In the genomic region with DNA sequence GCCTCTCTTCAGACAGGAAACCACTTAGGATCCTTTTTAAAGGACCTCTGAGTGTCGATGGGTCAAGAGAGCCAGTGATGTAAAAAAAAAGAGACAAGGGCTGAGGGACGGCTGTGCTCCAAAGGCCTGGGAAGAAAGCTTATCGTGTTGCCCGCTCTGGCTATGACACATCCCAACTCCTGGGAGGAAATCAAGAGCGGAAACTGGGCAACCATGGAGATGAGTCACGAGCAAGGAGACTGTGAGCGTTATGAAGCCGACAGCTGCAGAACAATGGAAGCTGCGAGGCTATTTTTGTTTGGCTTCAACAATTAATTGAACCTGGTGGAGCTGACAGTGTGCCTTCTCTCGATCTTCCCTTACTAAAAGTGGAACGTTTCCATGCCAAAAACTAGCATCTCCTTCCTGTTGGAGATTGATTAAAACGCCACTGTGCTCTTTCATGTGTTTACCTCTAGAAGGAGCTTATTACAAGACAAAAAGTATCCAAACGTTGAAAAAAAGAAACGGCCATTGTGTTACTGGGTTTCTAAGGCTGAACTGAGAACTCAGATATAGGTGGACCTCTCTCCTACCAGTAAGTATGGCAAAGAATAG, we compare ENCODE assay signal across 8 mouse cellular contexts.
A peak's percentile ranks its signal among the peaks of the same experiment; 100 is the strongest.
DNase-seq lines count a peak whose midpoint lies in the region; ATAC-seq lines count a peak whose summit lies in the region.

No protein-coding gene starts in this region.

- ATAC-seq in hindbrain, embryonic 14.5 days (ENCODE audit: low FRiP score) = no peak
- ATAC-seq in intestine, embryonic 16.5 days = peak; percentile 68
- ATAC-seq in liver, embryonic 15.5 days (ENCODE audit: insufficient read depth) = peak; percentile 56
- ATAC-seq in inflammation-experienced regulatory T-cells, adult 6 months = no peak

- H3K4me2 ChIP-seq in hindbrain, embryonic 14.5 days (replicated peaks) = no peak overlapping the region
- H3K4me2 ChIP-seq in intestine, embryonic 16.5 days (ENCODE audit: low read depth, low read length) = no peak overlapping the region
- no peak overlapping the region for H3K4me2 ChIP-seq in liver, embryonic 15.5 days

- no peak overlapping the region for H3K27ac ChIP-seq in hindbrain, embryonic 10.5 days
- no peak overlapping the region for H3K27ac ChIP-seq in hindbrain, embryonic 14.5 days
- no peak overlapping the region for H3K27ac ChIP-seq in intestine, embryonic 16.5 days (ENCODE audit: low read length)
- no peak overlapping the region for H3K27ac ChIP-seq in liver, embryonic 15.5 days (replicated peaks)

- H3K36me3 ChIP-seq in hindbrain, embryonic 10.5 days = no peaks in the 10 kb centered on the region
- no peaks in the 10 kb centered on the region for H3K36me3 ChIP-seq in hindbrain, embryonic 14.5 days (replicated peaks; ENCODE audit: control insufficient read depth, insufficient read depth)
- H3K36me3 ChIP-seq in intestine, embryonic 16.5 days (ENCODE audit: control insufficient read depth, insufficient read depth, low read length) = no peaks in the 10 kb centered on the region
- H3K36me3 ChIP-seq in liver, embryonic 15.5 days (replicated peaks) = no peaks in the 10 kb centered on the region

- H3K4me1 ChIP-seq in hindbrain, embryonic 10.5 days (replicated peaks) = peaks cover 24% of the 10 kb centered on the region
- peaks cover 8% of the 10 kb centered on the region for H3K4me1 ChIP-seq in hindbrain, embryonic 14.5 days (replicated peaks; ENCODE audit: control insufficient read depth, insufficient read depth, low read length)
- H3K4me1 ChIP-seq in intestine, embryonic 16.5 days (ENCODE audit: control insufficient read depth, insufficient read depth, low read length) = no peaks in the 10 kb centered on the region
- no peaks in the 10 kb centered on the region for H3K4me1 ChIP-seq in liver, embryonic 15.5 days (replicated peaks)

- no peaks in the 10 kb centered on the region for H3K27me3 ChIP-seq in hindbrain, embryonic 10.5 days (ENCODE audit: insufficient read depth, poor library complexity, severe bottlenecking)
- H3K27me3 ChIP-seq in hindbrain, embryonic 14.5 days (ENCODE audit: control insufficient read depth, insufficient read depth, low read length) = no peaks in the 10 kb centered on the region
- H3K27me3 ChIP-seq in intestine, embryonic 16.5 days (replicated peaks; ENCODE audit: control insufficient read depth, insufficient read depth, low read length) = no peaks in the 10 kb centered on the region
- no peaks in the 10 kb centered on the region for H3K27me3 ChIP-seq in liver, embryonic 15.5 days

- H3K9me3 ChIP-seq in hindbrain, embryonic 10.5 days = no peaks in the 10 kb centered on the region
- H3K9me3 ChIP-seq in hindbrain, embryonic 14.5 days (ENCODE audit: control insufficient read depth, low read length) = no peaks in the 10 kb centered on the region
- no peaks in the 10 kb centered on the region for H3K9me3 ChIP-seq in intestine, embryonic 16.5 days (ENCODE audit: control insufficient read depth, low read length)
- no peaks in the 10 kb centered on the region for H3K9me3 ChIP-seq in liver, embryonic 15.5 days (replicated peaks)

- 62% methylated on average over 14 of the region's 14 CpGs for WGBS in hindbrain, embryonic 10.5 days
- WGBS in hindbrain, embryonic 14.5 days = 41% methylated on average over 14 of the region's 14 CpGs
- WGBS in intestine, embryonic 16.5 days = 59% methylated on average over 14 of the region's 14 CpGs
- 19% methylated on average over 14 of the region's 14 CpGs for WGBS in liver, embryonic 15.5 days (ENCODE audit: insufficient replicate concordance)

- peak; percentile 14 for DNase-seq in hindbrain, embryonic 10.5 days (ENCODE audit: low spot score)
- DNase-seq in hindbrain, embryonic 14.5 days (ENCODE audit: low spot score) = no peak
- peak; percentile 9 for DNase-seq in adrenal gland, postnatal 25 days
- DNase-seq in gastrocnemius, adult 8-10 months (ENCODE audit: low spot score in 2 of 2) = peak; percentile 16 to 26
- no peak for DNase-seq in spleen, postnatal 10 days (ENCODE audit: low spot score in 2 of 2)

- no peak overlapping the region for H3K9ac ChIP-seq in hindbrain, embryonic 14.5 days
- no peak overlapping the region for H3K9ac ChIP-seq in intestine, embryonic 16.5 days (ENCODE audit: low read depth, low read length)
- no peak overlapping the region for H3K9ac ChIP-seq in liver, embryonic 15.5 days

- H3K4me3 ChIP-seq in hindbrain, embryonic 10.5 days = no peak overlapping the region
- H3K4me3 ChIP-seq in hindbrain, embryonic 14.5 days (replicated peaks; ENCODE audit: low read length) = no peak overlapping the region
- no peak overlapping the region for H3K4me3 ChIP-seq in intestine, embryonic 16.5 days (ENCODE audit: low read length)
- no peak overlapping the region for H3K4me3 ChIP-seq in liver, embryonic 15.5 days (replicated peaks)

Comparison
In these comparisons a context has a peak if more than half of its experiments do, and no peak if none do; other contexts are left out.
1. DNase-seq: peak in hindbrain, embryonic 10.5 days (single experiment), adrenal gland, postnatal 25 days (single experiment) and gastrocnemius, adult 8-10 months (2 of 2); none in hindbrain, embryonic 14.5 days (single experiment) and spleen, postnatal 10 days (0 of 2).
2. ATAC-seq: peak in intestine, embryonic 16.5 days (single experiment) and liver, embryonic 15.5 days (single experiment); none in hindbrain, embryonic 14.5 days (single experiment) and inflammation-experienced regulatory T-cells, adult 6 months (single experiment).